Mouse (Mus musculus): ENCODE measurements around the gene Ksr1.
A peak's percentile ranks its signal among the peaks of the same experiment; 100 is the strongest.

The Ksr1 gene

DNA sequence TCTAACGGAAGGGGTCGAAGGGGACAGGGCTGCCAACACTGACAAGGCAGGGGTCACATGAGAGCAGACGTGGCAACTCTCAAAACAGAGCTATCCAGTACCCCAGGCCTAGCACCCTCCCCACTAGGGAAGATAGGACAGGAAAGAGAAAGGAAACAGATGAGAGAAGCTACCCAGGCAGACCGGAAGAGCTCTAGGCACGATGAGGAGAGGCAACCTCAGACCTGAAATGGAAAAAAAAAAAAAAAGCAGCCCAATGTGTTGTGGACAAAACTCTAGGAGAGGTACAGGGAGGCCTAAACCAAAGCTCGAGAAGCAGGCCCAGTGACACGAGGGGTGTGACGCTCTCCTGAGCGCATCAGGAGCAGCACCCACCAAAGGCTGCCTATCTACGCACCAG is 23.7 kb downstream of the Ksr1 start:
- no peak for DNase-seq

- DNase-seq: no peak
Observed at GRCm38 (mm10) chr11:79120087-79120486, 26.1 kb downstream of the Ksr1 start.

GRCm38 (mm10) chr11:79118918-79119377 is 27.3 kb downstream of the Ksr1 start:
- no peak for DNase-seq

DNA sequence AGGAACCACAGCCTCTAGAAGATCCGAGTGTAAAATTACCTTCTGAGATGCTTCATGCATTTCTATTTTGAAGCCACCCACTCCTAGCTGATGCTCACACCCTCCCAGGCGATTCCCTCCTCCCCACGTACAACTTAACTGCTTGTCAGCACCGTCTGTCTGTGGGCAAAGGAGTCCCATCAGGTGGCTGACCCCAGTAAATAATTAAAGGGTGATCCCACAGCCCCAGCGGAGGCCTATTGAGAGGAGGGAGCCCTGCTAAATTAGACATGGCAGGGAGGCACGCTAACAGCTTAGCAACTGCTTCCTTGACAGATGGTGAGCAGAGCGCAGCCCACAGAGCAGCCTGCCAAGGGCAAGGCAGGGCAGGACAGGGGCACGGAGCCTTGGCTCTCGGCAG is 29.5 kb downstream of the Ksr1 start:
- peak; percentile 71 to 85 for DNase-seq

GRCm38 (mm10) chr11:79115659-79116058 is 30.5 kb downstream of the Ksr1 start:
- peak; percentile 42 to 46 for DNase-seq

- no peak for DNase-seq
Observed at GRCm38 (mm10) chr11:79114061-79114460, 32.1 kb downstream of the Ksr1 start.

DNA sequence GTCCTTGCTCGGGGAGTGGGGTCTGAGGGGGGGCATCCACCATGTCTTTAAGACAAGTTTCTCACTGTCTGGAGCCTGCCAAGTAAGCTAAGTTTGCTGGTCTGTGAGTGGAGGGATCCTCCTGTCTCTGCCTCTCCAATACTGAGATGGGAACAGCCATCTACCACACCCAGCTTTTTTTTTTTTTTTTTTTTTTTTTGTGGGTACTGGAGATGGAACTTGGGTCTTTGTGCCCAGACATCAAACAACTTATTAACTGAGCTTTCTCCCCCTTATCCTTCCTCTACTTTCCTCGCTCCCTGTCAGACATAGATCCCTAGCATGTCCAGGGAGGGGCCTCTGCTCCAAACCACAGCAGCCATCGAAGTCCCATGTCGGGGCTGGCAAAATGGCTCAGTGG is 32.8 kb downstream of the Ksr1 start:
- DNase-seq: no peak

DNA sequence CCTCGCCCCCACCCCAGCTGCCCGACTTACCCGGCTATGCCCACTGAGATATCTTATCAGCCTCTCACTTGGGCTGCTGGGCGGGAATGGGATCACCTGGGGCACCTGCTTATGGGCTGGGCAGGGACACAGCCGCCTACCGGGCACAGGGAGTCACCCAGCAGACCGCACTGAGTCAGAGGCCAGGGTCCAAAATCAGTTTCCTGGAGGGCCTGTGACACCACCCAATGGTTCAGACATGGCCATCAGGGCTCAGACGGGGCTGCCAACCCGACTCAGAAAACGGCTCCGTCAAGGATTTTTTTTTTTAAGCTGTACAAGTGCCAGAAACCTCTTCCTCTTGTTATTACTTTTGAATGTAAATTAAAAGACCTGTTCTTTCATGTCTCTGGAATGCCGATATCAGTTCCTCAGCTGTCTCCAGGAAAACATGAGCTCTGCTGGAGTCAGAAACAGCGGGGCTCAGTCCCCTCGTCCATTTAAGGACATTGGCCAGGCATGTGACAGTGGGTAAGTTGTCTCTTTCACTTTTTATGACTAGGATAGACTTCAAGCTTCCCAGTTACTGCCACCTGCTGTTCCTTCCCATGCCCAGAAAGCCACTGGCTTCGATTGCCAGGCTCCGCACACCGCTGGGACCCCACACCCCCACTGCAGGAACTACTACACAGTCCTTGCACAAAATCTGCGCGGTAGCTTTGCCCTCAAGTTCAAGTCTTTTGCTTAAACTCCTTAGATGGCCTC is 33.5 kb downstream of the Ksr1 start:
- peak in 1 of 2 experiments; percentile 40 for DNase-seq

DNA sequence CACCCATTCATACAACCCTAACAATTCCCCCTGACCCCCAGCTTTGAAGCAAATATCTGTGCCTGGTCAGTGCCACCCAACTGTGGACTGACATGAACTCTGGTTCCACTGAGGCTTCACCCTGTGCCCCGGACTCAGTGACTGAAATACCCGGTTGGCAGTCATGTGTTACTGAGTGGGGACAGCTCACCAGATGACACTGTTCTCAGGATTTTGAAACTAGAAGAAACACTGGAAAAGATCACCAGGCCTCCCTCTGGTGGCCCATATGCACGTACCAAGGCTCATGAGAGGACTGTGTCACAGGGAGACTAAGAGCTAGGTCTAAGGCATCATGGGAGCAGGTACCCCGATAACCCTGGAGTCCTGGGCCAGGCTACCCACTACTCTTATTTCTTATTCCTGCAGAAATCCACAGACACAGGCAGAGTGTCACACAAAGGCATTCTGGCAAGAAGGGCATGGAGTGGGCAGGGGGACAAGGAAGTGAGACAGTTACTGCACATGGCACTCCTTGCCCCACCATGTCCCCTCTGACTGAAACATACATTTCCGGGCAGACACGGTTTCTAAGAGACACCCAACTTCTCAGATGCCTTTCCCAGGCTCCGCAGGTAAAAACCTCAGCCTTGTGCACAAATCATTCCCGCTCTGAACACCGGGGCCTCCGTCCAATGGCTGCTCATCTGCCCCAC is 34.2 kb downstream of the Ksr1 start:
- no peak for DNase-seq

DNA sequence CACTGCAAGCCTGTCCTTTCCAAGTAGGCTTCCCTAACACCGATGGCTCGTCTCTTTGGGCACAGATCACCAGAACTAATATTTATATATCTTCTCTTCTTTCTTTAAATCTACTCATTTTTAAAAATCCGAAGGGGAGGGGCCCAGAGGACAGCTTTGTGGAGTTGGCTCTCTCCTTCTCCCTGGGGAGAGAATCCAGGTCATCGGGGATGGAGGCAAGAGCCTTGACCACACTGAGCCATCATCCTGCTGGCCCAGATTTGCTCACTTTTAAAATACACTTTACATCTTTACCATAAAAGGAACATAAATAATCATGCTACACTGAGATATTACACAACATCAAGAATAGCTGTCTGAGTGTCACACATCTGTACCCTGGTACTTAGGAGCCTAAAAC is 35.8 kb downstream of the Ksr1 start:
- no peak for DNase-seq

- DNase-seq: no peak
Observed at GRCm38 (mm10) chr11:79107934-79108333, 38.3 kb downstream of the Ksr1 start.

- DNase-seq: no peak
Observed at GRCm38 (mm10) chr11:79104998-79105397, 41.2 kb downstream of the Ksr1 start.

- no peak for DNase-seq
Observed at GRCm38 (mm10) chr11:79104538-79104937, 41.7 kb downstream of the Ksr1 start.

DNA sequence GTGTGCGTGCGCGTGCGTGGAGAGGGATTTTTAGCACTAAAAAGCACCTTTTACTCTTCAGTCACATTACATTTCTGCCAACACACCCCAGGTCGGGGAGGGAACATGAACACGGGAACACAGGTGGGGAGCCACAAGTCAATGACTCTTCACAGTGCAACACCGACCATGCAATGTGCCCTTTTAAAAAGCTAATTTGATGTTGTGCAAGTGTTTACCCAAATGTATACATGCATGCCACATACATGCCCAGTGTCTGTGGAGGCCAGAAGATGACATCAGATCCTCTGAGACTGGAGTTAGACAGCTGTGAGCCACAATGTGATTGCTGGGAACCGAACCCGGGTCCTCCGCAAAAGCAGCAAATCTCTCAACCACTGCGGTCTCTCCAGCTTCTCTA is 42.1 kb downstream of the Ksr1 start:
- no peak for DNase-seq

GRCm38 (mm10) chr11:79103461-79103869 is 42.7 kb downstream of the Ksr1 start:
- DNase-seq: no peak

DNA sequence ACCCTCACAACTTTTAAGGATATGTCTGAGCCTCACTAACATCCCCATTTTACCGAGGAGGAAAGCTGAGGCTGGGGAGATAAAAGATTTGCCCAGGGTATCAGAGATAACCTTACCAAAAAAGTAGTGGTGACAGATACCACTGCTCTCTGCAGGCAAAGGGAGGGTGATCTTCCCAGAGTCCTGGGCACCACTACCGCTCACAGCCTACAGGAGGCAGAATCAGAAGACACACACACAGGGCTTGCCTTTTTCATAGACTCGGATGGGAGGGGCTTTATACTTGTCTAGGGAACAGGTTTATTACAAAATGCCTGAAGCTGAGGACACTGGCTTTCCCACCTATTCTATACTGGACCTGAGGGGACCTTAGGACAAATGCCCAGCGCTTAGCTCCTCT is 43.9 kb downstream of the Ksr1 start:
- DNase-seq: no peak

DNA sequence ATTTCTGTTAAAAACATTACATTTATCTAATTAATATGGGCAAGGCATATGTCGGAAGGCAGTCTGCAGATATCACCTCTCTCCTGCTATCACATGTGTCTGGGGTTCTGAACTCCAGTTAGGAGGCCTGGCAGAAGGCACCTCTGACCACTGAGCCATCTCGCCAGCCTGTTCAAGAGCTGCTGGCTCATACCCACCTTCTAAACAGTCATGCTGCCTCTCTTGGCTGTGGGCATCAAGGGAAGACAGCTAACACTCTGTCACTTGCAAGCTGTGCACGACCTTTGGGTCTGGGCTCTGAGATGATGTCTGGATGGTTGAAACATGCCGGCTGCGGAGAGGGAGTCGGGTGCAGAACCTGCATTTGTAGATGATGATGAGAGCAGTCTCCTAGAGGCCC is 44.6 kb downstream of the Ksr1 start:
- peak; percentile 47 to 59 for DNase-seq

DNA sequence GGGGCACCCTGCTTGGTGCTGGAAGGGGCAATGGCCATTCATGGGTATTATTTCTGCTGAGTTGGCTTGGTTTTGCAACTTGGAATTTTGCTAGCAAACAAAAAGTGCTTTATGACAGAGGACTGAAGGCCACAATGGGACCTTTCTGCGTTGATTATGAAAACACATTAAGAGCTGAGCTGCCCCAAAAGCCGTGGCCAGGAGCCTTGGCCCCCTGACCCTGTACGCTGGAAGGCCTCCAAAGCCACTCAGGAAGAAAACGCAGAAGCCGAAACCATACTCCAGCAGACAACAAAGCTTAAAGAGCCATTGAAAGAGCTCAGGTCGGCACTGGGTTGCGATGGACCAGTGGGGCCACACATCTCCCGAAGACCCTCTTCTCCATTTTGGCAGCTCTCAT is 47.2 kb downstream of the Ksr1 start:
- DNase-seq: peak in 1 of 2 experiments; percentile 36

GRCm38 (mm10) chr11:79097736-79098135 is 48.5 kb downstream of the Ksr1 start:
- DNase-seq: no peak

DNA sequence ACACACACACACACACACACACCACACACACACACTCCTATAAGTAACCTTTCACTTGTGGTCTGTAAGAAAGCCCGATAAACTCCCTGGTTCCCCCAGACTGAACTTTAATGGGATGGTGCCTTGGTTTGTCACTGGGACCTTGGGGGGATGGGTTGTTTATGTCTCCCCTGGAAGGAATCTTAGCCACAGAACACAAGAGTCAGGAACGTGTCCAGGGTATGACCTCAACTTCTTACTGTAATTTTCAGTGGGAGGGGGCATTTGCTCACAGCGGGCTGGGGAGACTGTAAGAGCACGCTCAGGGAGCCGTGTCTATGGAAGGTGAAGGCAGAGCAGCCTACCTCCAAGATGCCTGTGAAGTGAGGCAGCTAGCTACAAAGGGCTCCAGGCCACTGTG is 49.5 kb downstream of the Ksr1 start:
- DNase-seq: no peak

- DNase-seq: no peak
Observed at GRCm38 (mm10) chr11:79095713-79096112, 50.5 kb downstream of the Ksr1 start.

DNA sequence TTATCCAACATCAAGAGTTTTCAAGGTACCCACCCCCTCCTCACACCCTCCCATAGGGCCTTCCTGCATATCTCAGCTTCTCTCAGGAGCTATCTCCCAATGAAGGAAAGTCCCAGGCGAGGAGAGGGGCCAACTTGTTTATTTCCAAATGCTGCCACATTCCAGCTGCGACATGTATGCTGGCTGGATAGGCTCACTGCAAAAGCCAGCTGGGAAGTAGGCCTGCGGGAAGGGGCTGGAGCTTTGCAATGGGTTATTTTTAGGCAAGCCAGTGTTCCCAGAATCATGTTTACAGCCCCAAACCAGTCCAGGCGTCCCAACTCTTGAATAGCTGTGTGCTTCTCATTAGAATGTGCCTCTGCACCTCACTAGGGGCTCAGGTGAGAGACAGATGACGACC is 51.5 kb downstream of the Ksr1 start:
- DNase-seq: no peak

- no peak for DNase-seq
Observed at GRCm38 (mm10) chr11:79093986-79094695, 52.1 kb downstream of the Ksr1 start.

- no peak for DNase-seq
Observed at GRCm38 (mm10) chr11:79093386-79093906, 52.8 kb downstream of the Ksr1 start.

All from cerebellum, postnatal 10 days (tissue).